Mouse (Mus musculus) heart, embryonic 11.5 days (tissue): ENCODE results near the gene Ahnak. TPM values are rescaled to one million over a fixed set of nuclear protein-coding genes. Genes with fewer than 3 reads are reported as not detected.

Experiments
- ATAC-seq: fragments of 200-750 bp; cut with Nextera tagmentation; replicated peaks from 2 replicates; pipeline ENCODE4 v1.8.0; 2017; ENCODE audit warnings: moderate library complexity; ENCODE audit not compliant: insufficient number of reproducible peaks, low FRiP score, low TSS enrichment
- H3K27ac ChIP-seq: fragments of 300-500 bp; sonication (generic); 2 replicates; pipeline ENCODE4 v1.5.1; 2014; ENCODE audit warnings: mild to moderate bottlenecking, low read depth, low read length
- H3K27me3 ChIP-seq: fragments of 300-500 bp; sonication (generic); 2 replicates; pipeline ENCODE4 v1.6.1; 2014; ENCODE audit warnings: mild to moderate bottlenecking, low read length, mixed read lengths; ENCODE audit not compliant: control insufficient read depth, insufficient read depth
- H3K36me3 ChIP-seq: fragments of 300-500 bp; sonication (generic); 2 replicates; pipeline ENCODE4 v1.6.1; 2014; ENCODE audit warnings: mild to moderate bottlenecking, low read length, moderate library complexity, mixed read lengths; ENCODE audit not compliant: control insufficient read depth, insufficient read depth
- H3K4me1 ChIP-seq: fragments of 300-500 bp; sonication (generic); 2 replicates; pipeline ENCODE4 v1.6.1; 2014; ENCODE audit warnings: low read length; ENCODE audit not compliant: control insufficient read depth, insufficient read depth
- H3K4me2 ChIP-seq: fragments of 300-500 bp; sonication (generic); 2 replicates; pipeline ENCODE4 v1.6.1; 2014; ENCODE audit warnings: mild to moderate bottlenecking, moderate library complexity
- H3K4me3 ChIP-seq: fragments of 300-500 bp; sonication (generic); 2 replicates; pipeline ENCODE4 v1.5.1; 2014; ENCODE audit warnings: low read depth, low read length
- H3K9ac ChIP-seq: fragments of 300-500 bp; sonication (generic); 2 replicates; pipeline ENCODE4 v1.6.1; 2014; ENCODE audit warnings: mild to moderate bottlenecking, low read depth, low read length, moderate library complexity
- H3K9me3 ChIP-seq: fragments of 300-500 bp; sonication (generic); replicated peaks from 2 replicates; pipeline ENCODE4 v1.6.1; 2016; ENCODE audit warnings: low read length; ENCODE audit not compliant: control insufficient read depth
- WGBS: fragments of 180-500 bp; shearing (Covaris S2); extraction: QIAGEN DNeasy Blood & Tissue Kit; methylation state at CpG from one replicate; pipeline ENCODE4 v1.1.7; 2014; ENCODE audit not compliant: insufficient replicate concordance; 5-methylcytosine and 5-hydroxymethylcytosine counted together
- polyA plus RNA-seq: library from polyadenylated mRNA; unstranded; fragments of >200 nt; fragmentation: Nextera tagmentation; extraction: Ambion mirVana; gene quantifications from 2 replicates; pipeline ENCODE4 v1.2.1, GENCODE M21; 2014

Gene Ahnak
- polyA plus RNA-seq, 1 experiment from 2014 or later: 17.4 TPM

DNA sequence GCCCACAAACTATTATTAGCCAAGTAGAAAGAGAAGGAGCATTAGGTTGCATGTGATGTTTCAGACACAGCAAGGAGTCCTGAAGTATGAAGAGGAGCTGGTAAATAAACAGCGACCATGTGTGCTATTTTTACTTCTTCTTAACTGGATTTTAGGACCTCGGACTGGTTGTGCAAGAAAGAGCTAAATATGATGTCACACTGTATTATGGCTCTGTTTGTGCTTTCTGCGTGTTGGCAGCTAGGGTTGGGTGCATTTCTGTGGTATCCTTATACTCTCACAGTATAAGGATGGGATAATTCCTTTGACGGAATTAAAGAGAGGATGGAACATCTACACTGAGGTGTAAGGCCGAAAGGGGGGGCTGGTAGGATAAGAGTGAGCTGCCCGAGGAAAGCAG is 43.8 kb upstream of the Ahnak start:
- Histone ChIP-seq H3K4me1 (peaks cover 19% of the 10 kb centered on the region), H3K27me3 (no peaks in the 10 kb centered on the region), H3K9ac (no peak overlapping the region), H3K9me3 (no peaks in the 10 kb centered on the region), H3K4me2 (peak overlapping the region; percentile 83), H3K27ac (no peak overlapping the region), H3K36me3 (peaks cover 30% of the 10 kb centered on the region), H3K4me3 (peak overlapping the region; percentile 12; the same call in 1 of the 2 replicates)
- no peak for ATAC-seq
- 84% methylated on average over 6 of the region's 6 CpGs for WGBS

DNA sequence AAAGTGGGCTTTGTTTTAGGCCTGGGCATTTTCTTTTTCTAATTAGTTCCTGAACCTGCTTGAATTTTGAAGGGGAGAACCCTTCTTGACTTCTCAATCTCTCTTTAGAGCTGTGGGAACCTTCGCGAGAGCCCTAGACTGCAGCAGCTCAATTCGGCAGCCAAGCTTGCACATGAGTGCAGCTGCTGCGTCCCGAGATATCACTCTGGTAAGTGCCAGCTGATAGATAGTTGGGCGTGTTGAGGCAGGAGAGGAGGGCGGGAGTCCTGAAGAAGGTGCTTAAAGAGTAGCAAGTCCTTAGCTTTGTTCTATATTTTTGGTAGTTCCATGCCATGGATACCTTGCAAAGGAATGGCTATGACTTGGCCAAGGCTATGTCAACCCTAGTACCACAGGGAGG is 42.2 kb upstream of the Ahnak start:
- 85% methylated on average over 7 of the region's 7 CpGs for WGBS
- no peaks in the 10 kb centered on the region for H3K27me3 ChIP-seq
- no peak for ATAC-seq
- H3K27ac ChIP-seq: no peak overlapping the region
- no peak overlapping the region for H3K9ac ChIP-seq
- no peak overlapping the region for H3K4me3 ChIP-seq
- no peaks in the 10 kb centered on the region for H3K9me3 ChIP-seq
- peaks cover 40% of the 10 kb centered on the region for H3K36me3 ChIP-seq
- peaks cover 12% of the 10 kb centered on the region for H3K4me1 ChIP-seq
- H3K4me2 ChIP-seq: no peak overlapping the region

DNA sequence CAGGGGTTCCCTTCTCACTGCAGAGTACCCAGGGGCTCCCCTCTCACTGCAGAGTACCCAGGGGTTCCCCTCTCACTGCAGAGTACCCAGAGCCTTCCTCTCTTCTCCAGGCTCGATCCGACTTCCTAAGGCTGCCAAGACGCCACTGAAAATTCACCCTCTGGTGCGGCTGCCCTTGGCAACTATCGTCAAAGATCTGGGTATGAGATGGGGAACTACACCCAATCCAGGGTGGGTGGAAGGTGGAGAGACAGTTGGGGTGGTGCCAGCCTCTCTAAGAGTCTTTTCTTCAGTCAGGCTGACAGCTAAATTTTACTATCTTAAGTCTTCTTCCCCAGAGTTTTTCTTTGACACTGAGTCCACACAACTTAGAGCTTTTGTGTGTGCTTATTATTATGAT is 38.9 kb upstream of the Ahnak start:
- ATAC-seq: no peak
- H3K9ac ChIP-seq: no peak overlapping the region
- H3K36me3 ChIP-seq: peaks cover 44% of the 10 kb centered on the region
- no peaks in the 10 kb centered on the region for H3K9me3 ChIP-seq
- no peak overlapping the region for H3K27ac ChIP-seq
- H3K4me2 ChIP-seq: no peak overlapping the region
- no peaks in the 10 kb centered on the region for H3K27me3 ChIP-seq
- 90% methylated on average over 5 of the region's 5 CpGs for WGBS
- peaks cover 7% of the 10 kb centered on the region for H3K4me1 ChIP-seq
- no peak overlapping the region for H3K4me3 ChIP-seq

DNA sequence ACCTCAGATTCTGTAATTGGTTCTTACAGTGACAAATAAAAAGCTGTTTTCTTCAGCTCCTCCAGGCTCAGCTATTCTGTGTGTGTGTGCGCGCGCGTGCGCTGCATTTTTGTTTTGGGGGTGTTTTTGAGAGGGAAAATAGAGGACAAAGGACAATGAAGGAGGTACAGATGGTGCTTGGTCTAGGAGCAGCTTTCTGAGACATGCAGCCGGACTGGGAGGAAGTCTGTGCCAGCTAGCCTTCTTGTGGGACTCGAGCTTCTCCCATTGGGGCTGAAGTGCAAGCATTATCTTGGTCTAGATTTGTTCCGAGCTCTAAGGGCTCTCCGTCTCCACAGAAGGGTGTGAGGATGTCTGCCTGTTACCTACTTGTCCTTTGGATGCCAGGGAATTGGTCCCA is 36.8 kb upstream of the Ahnak start:
- no peak for ATAC-seq

DNA sequence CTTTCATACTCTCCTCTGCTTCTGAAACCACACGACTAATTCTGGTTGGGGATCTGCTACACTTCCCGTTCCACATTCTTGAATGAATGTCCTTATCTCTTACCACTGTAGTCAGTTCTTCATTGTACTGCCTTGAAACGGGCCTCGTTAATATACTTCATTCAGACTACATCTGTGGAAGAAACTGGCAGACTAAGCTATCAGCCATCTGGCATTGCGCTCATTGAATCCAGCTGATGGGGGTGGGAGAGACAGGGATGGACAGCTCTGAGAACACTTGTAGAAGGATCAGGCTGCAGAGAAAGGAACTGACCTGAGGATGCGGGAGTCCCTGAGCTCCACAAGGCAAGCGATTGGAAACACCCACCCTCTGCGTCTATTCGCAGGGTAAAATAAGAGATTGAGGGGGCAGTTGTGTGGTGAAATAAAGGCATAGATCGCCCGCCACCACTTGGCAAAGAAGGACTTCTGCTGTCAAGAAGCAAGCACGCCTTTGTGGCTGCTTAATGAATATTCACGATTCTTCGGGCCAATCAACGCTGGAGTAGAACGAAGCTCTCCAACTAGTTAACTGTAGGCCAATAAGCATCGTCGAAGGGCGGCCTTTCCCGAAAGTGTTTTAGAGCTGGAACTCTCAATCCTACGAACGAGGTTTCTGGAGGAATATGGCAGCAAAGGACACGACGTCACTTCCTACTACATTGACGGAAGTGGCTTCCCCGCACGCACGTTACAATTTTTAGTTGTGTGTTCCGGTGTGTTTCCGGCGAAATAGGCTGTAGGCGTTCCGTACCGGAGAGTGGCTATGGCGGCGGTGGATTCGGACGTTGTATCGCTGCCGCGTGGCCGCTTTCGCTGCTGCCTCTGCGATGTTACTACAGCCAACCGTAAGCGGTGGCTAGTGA is 35.7 kb upstream of the Ahnak start, which contains the start of gene Tut1:
TSS of gene Tut1 (plus strand) at position 713 of the 905 bp plus-strand sequence.
- WGBS: 2% methylated on average over 46 of the region's 46 CpGs
- Histone ChIP-seq H3K36me3 (peaks cover 24% of the 10 kb centered on the region), H3K4me3 (peak within 1 kb of the TSS; percentile 86), H3K27me3 (no peaks in the 10 kb centered on the region), H3K4me2 (peak within 1 kb of the TSS; percentile 91), H3K9ac (peak within 1 kb of the TSS; percentile 85), H3K4me1 (peaks cover 7% of the 10 kb centered on the region; the same call in 1 of the 2 replicates), H3K27ac (peak within 1 kb of the TSS; percentile 71), H3K9me3 (no peaks in the 10 kb centered on the region)
- ATAC-seq: peak; percentile 90

More for the DNA sequence above, 36.8 kb upstream of the Ahnak start:
- H3K27ac ChIP-seq: no peak overlapping the region
- peaks cover 32% of the 10 kb centered on the region for H3K36me3 ChIP-seq
- peaks cover 7% of the 10 kb centered on the region; the same call in 1 of the 2 replicates for H3K4me1 ChIP-seq
- no peak overlapping the region; the same call in 1 of the 2 replicates for H3K4me2 ChIP-seq
- H3K27me3 ChIP-seq: no peaks in the 10 kb centered on the region
- 90% methylated on average over 9 of the region's 9 CpGs for WGBS
- H3K4me3 ChIP-seq: no peak overlapping the region
- peak overlapping the region; percentile 43; the same call in 1 of the 2 replicates for H3K9ac ChIP-seq
- no peaks in the 10 kb centered on the region for H3K9me3 ChIP-seq

DNA sequence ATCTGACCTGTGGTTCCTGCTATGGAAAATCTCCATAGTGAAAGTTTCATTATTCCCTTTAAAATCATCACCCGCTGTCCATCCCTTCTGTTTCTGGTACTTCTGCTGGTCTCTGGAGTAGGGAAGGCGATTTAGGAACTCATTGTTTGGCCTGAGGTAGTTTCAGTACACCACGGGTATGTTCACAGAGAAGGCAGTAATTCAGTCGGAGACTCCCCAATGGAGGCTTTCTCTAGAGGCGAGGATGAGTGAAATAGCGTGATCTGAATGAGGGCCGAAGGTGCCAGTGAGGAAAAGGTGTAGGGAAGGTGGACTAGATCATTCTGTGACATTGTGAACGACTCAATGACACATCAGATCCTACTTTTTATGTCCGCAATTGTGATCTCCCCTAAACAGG is 34.9 kb upstream of the Ahnak start:
- Histone ChIP-seq H3K36me3 (peaks cover 21% of the 10 kb centered on the region), H3K27ac (peak overlapping the region; percentile 71), H3K4me3 (peak overlapping the region; percentile 86), H3K4me1 (peaks cover 7% of the 10 kb centered on the region; the same call in 1 of the 2 replicates), H3K9ac (peak overlapping the region; percentile 85), H3K27me3 (no peaks in the 10 kb centered on the region), H3K9me3 (no peaks in the 10 kb centered on the region), H3K4me2 (peak overlapping the region; percentile 91)
- ATAC-seq: no peak
- WGBS: 6% methylated on average over 9 of the region's 9 CpGs

DNA sequence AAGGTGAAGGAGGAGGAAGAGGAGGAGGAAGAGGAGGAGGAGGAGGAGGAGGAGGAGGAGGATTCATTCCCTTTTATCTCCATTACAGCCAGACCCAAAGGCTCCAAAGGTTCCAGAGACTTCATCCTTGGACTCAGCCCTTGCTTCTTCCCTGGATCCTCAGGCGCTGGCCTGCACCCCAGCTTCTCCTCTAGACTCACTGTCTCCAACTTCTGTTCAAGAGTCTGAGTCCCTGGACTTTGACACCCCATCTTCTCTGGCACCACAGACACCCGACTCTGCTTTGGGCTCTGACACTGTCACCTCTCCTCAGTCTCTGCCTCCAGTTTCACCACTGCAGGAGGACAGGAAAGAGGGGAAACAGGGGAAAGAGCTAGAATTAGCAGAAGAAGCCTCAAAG is 26.8 kb upstream of the Ahnak start:
- Histone ChIP-seq H3K27me3 (no peaks in the 10 kb centered on the region), H3K9me3 (no peaks in the 10 kb centered on the region), H3K4me1 (peaks cover 5% of the 10 kb centered on the region), H3K9ac (no peak overlapping the region), H3K4me2 (no peak overlapping the region), H3K36me3 (peaks cover 38% of the 10 kb centered on the region), H3K27ac (no peak overlapping the region), H3K4me3 (no peak overlapping the region)
- no peak for ATAC-seq
- WGBS: 88% methylated on average over 2 of the region's 2 CpGs

DNA sequence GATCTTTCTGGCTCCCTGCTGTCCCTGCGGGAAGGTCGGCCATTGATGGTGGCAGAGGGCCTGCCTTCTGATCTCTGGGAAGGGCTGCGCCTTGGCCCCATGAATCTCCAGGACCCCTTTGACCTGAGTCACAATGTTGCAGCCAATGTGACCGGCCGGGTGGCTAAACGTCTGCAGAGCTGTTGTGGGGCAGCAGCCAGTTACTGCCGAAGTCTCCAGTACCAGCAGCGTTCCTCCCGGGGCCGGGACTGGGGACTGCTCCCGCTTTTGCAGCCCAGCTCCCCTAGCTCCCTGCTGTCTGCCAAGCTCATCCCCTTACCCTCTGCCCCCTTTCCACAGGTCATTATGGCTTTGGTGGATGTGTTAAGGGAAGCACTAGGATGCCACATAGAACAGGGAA is 24.0 kb upstream of the Ahnak start:
- Histone ChIP-seq H3K27me3 (no peaks in the 10 kb centered on the region), H3K4me3 (no peak overlapping the region), H3K9ac (0 out of 2 replicates have a peak overlapping the region, but pooled peaks have one; percentile 16), H3K4me1 (peaks cover 9% of the 10 kb centered on the region), H3K36me3 (peaks cover 40% of the 10 kb centered on the region), H3K4me2 (no peak overlapping the region), H3K9me3 (no peaks in the 10 kb centered on the region), H3K27ac (no peak overlapping the region; the same call in 1 of the 2 replicates)
- ATAC-seq: no peak
- 86% methylated on average over 11 of the region's 11 CpGs for WGBS
